Mouse (Mus musculus) mesoderm, embryonic 11.5 days (tissue): ENCODE data around the gene Cxxc4.

Source experiments
- DNase-seq: peaks from one replicate; pipeline ENCODE4 v3.0.0-alpha.2; 2012; ENCODE audit warnings: low read depth, low spot score

The Cxxc4 gene

DNA sequence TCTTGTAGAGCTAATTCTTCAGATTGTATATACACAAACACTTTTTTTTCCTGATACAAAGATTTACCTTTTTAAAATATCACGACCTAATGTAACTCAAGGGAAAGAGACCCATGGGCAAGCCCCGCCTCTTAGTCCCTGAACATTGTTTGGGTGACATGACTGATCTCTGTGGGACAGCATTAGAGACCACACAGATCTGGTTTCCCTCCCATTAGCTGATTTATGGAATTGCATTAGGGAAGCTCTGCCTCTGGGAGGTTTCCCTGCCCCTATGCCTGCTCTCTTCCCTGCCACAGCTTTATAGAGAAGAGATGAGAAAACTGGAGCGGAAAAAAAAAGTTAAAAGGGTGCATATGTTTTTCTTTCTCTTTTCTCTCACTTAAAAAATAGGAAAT lies 7.6 kb downstream of the Cxxc4 start:
- peak; percentile 73 for DNase-seq

DNA sequence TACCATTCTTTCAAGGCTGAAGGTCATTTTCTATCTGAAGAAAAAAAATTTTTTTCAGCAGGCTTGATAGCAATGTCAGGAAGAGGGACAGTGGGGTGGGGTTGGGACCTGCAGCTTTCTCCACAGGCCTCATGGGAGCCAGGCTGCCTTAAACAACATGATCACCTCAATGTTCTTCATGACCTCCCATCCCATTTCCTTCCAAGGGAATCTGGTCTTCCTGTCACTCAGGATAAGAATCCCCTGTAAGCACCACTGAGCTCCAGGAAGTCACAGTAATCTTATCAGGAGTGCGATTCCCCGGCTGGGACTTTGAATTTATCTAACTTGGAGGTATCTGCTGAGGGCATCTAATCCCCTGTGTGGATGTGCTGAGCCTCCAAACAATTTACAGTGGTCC lies 17.9 kb downstream of the Cxxc4 start:
- no peak for DNase-seq

DNA sequence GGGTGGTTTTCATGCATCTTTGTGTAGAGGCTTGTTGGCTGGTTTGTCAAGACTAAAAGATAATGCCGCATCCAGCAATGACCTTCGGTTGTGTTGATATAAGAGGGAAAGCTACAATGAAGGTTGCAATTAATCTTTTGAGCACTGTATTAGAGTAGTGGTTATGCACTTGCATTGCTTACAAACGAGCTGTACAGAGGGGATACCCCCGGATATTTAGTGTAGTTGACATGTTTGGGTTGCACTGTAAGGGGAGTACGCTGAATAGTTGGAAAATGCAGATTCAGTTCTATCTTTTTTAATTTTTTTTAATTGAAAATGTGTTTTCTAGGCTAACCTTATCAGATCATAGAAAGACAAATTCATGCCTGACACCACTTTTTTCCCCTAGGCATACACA lies 22.4 kb downstream of the Cxxc4 start:
- DNase-seq = no peak

DNA sequence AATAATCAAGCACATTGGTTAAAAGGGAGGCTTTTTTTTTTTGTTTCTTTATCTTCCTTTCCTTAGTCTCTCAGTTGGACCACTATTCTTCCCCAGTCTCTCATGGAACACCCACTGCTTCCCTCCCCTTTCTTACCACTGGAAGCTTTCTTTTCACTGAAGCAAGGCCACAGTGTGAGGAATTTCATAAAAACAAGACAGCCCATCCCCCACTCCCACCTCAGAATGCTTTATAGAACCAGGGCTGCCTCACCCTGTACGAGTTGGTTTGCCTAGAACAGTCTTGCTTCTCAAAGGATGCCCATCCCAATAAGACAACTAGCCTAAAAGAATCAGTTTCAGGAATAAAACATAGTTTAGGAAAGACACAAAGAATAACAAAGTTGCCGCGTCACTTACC lies 23.0 kb downstream of the Cxxc4 start:
- DNase-seq = peak; percentile 44

DNA sequence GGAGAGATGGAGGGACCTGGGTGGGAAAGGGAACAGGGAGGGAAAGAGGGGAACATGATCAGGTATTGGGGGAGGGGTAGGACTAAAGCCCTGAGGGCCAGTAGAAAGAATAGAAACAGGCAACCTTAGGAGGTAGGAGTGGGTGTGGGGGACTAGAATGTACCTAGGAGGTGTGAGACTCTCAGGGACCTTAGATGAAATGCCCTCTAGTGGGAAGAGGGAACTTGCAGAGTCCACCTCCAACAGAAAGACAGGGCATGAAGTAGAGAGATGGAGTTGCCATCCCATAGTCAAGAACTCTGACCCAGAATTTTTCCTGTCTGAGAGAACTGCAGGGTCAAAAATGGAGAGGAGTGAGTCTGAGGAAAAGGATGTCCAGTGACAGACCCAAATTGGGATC lies 43.4 kb downstream of the Cxxc4 start:
- no peak for DNase-seq

DNA sequence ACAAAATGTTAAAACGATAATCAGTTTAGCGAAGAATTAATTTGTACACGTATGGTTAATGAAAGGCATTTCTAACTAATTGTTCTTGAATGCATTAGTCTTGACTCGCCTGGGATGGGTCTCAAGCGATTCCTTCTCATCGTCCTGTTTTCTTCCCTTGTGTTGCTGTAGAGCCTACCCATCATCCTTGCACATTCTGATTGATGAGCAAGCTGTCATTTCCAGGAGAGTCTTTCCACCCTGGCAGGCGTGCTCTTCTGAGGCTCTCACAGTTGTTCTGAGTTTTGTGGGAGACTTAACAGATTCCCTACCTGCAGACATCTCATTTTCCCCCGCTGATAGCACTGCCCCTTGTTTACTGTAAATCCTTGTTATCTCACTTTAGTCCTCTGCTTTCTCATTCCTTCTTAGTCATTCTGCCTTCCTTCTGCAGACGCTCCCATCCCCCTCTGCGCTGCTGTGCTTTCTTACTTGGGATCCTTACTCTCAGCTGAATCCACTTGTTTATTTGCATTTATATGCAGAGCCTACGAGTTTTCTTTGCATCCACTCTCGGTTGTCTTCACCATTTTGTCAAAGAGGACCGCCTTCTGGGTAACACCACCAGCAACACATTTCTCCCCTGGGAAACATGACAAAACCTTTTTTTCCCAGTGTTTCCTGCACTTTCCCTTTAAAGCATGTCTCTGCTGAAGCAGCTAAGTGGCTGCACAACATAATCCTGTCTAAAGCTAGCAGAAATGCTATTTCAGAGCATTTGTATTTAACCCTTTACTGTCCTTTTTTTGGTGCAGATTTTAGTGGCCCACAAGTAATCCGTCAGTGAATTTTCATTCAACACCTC lies 45.5 kb downstream of the Cxxc4 start:
- DNase-seq = no peak

DNA sequence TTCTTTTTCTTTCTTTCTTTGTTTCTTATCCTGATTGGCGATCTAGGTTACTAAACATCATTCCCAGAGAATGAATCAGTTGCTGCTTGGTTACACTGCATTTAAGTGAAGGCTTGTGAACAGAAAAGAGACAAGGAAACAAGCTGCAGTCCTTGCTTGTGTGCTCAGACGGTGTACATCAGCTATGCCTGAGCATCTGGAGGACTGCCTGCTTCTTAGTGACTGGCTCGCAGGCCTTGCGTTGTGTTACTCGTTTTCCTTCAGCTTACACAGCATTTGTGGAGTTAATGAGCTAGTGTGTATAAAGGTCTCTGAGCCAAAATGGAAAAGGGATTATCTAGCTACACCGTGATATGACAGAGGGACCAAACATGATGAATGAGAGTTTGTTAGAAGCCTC lies 58.9 kb downstream of the Cxxc4 start:
- DNase-seq = no peak

DNA sequence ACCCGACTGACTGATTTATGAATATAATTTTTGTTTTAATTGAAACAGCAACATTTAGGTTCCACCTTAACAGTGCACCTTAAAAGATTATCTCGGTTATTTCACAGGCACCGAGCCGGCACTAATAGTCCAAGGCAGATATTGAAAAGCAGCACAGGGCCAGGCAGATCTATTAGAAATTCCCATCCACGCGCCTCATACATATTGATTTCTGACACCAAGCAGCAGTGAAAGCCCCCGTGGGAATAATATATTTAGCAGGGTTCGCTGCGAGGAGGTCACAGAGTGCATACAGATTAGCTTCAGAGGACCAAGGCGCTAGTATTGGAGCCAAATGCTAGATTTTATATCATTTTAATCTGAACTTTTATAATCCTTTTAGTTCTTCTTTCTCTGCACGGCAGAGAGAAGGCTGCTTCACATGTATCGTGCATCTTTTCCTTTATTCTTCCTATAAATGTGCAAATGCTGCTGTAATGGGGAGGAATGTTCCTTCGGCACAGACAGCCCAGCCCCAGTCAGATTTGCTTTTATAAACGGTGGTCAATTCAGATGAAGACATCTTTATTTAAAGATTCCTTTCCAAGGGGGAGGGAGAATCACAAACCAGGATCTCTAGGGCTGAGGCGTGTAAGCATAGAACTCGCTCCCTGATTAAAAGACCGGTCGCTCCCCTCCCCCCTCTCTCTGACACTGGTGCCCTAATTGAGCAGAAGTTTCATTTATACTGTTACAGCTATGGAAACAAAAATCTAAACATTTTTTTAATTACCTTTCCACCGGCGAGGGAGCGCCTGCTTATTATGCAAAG lies 66.6 kb downstream of the Cxxc4 start:
- DNase-seq = peak; percentile 79

DNA sequence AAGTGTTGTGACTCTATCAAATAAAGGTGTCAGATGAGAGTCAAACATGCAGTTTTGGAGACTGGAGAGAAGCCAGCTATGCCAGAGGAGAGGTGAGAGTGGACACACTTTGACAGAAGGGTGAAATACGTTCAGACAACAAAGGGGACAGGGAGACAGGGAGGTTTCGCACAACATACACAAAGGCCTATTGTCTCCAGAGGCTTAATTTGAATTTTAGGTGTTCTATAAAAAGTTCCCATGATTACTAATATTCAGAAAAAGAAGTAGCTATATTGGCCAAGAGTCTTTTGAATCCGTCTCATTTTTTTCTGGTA lies 67.2 kb downstream of the Cxxc4 start:
- DNase-seq = peak; percentile 48

DNA sequence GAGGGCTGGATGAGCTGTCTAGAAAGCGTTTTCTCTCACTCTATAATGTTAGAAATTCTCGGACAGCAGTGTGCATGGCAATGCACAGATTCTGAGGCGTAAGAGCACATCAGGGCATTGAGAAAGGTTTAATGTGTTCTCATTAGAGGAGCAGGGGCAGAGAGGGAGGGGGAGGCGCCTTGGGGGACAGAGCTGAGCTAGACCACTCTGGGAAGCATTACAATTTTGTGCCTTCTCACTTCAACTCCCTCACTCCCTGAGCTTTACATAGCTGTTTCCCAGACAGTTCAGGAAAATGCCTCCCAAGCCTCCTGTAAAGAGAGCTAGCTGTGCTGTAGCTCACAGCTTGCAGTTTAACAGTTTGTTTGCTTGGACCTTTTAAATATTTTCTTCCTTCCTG lies 70.2 kb downstream of the Cxxc4 start:
- DNase-seq = peak; percentile 22

DNA sequence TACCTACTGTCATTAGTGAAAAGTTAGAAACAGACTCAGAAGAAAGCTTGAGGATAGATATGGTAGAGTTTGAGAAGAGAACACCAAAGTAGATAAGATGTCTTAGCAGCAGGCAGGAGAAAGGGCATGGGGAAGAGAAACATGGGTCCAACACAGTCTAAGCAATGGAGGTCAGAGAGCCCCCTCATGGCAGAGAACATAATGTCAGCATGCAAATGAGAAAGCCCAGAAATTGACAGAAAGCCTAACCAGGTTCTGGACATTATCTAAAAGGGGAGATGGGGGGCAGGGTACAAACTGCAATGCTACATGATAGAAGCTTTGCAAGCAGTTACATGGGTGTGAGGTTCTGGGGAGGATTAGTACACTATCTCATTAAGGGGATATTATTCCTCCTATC lies 71.5 kb downstream of the Cxxc4 start:
- DNase-seq = no peak
